Mouse (Mus musculus): ENCODE measurements around the gene Slc16a1.

Slc16a1 gene

DNA sequence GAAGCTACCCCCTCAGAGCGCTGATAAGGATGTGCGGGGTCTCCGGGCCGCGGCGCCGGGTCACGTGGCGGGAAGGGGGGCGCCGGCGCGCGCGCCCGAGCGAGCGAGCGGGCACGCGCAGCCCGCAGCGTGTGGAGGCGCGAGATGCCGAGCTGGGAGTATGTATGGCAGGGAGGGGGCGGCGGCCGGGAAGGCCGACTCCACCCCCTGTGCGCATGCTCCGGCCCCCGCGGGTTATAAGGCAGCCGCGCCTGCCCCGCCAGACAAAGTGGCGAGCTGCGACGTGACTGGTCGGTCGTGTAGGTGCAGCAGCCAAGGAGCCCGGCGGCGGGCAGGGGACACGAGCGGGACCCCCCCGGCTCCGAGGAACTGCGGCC is at the start of gene Slc16a1:
Slc16a1 (plus strand) TSS at position 266 of the 377 bp plus-strand sequence.
- peak; percentile 95 to 99 for DNase-seq (ENCODE audit: low spot score in 2 of 2)

- no peak for DNase-seq (ENCODE audit: low spot score in 2 of 2)
Observed at GRCm38 (mm10) chr3:104596451-104597134, 41.9 kb upstream of the Slc16a1 start.

DNA sequence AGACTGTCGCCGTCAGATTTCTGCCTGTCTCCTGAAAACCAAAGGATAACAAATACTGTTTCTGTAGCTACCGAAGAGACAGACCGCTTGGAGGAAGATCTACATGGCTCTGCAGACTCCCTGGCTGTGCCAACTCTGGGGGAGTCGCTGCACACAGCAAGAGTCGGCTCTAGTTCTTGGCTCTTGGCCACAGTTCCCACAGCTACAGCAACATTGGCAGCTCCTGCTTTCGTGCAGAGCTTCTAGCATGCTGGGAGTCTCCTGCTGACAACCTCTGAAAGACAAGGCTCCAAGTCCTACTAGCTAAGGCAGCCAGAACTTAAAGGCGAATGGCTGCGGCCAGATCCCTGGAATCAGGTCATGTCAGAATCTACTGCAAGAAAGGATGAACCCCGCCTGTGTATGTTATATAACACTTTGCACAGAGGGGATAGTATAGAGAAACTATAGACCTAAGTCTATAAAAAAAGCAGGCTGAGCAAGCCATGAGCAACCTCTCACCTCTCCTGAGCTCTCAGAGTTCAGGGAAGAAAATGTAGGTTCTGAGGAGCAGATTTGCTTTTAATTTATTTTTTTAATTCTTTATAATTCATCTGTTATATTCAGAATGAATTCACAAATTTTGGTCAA is 41.2 kb upstream of the Slc16a1 start:
- no peak for DNase-seq (ENCODE audit: low spot score in 2 of 2)

GRCm38 (mm10) chr3:104599296-104600150 is 38.9 kb upstream of the Slc16a1 start:
- DNase-seq (ENCODE audit: low spot score in 2 of 2): no peak

DNA sequence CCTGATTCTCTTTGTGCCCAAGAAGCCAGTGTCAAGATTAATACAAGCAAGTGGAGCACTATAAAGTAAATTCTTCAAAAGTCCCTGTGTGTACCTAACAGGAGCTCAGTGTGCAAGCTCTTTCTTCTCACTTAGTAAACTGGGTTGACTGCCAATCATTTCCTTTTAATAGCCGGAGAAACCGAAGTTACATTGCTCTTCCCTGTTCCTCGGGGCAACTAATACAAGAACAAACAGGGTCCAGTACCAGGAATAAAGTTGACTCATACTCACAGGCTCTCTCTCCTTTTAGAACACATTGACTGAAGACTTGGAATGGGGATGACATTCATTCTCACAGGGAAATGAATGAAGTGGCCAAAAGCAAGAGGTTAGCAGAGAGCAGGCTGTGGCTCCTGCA is 37.8 kb upstream of the Slc16a1 start:
- no peak for DNase-seq (ENCODE audit: low spot score in 2 of 2)

- DNase-seq (ENCODE audit: low spot score in 2 of 2): no peak
Observed at GRCm38 (mm10) chr3:104601680-104602079, 36.8 kb upstream of the Slc16a1 start.

- DNase-seq (ENCODE audit: low spot score in 2 of 2): no peak
Observed at GRCm38 (mm10) chr3:104609690-104610380, 28.6 kb upstream of the Slc16a1 start.

GRCm38 (mm10) chr3:104610453-104611230 is 27.8 kb upstream of the Slc16a1 start:
- DNase-seq (ENCODE audit: low spot score in 2 of 2): no peak

GRCm38 (mm10) chr3:104611951-104612350 is 26.5 kb upstream of the Slc16a1 start:
- DNase-seq (ENCODE audit: low spot score in 2 of 2): no peak

DNA sequence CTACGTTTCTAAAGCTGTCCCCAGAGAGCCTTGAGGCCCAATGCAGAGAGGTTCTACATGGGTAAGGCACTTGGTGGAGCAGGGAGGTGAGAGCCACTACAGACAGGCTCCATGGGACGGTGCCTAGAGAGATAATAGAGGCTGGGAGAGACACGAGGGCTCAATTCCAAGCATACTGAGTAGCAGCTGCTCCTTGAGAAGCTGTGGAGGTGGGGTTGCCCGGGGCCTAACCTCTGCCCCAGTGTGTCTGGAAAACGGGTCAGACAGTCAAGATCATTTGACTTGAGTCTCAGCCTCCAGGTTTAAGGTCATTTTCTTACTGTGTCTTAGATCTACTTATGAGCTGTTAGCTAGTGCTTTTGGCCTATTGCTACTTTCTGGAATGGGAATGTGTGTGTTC is 25.4 kb upstream of the Slc16a1 start:
- DNase-seq (ENCODE audit: low spot score in 2 of 2): no peak

- DNase-seq (ENCODE audit: low spot score in 2 of 2): no peak
Observed at GRCm38 (mm10) chr3:104614081-104614480, 24.4 kb upstream of the Slc16a1 start.

DNA sequence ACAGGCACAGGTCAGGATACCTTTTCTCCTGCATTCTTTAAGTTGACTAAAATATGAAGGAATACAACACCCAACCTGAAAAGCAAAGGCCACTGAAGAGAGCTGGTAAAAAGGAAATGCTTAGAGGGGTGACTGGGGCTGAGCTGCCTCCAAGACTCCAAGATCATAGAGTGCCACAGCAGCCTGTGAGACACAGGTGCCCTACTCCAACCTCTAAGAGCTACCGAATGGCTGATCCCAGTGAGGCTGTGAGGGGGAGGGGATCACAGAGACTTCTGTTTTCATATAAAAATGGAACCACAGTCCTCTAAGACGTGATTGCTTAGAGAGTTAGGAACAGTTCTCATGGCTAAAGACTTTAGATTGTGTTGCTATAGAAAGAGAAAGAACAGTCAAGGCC is 23.3 kb upstream of the Slc16a1 start:
- no peak for DNase-seq (ENCODE audit: low spot score in 2 of 2)

GRCm38 (mm10) chr3:104616155-104616554 is 22.3 kb upstream of the Slc16a1 start:
- no peak for DNase-seq (ENCODE audit: low spot score in 2 of 2)

- DNase-seq (ENCODE audit: low spot score in 2 of 2): no peak
Observed at GRCm38 (mm10) chr3:104621841-104622240, 16.6 kb upstream of the Slc16a1 start.

DNA sequence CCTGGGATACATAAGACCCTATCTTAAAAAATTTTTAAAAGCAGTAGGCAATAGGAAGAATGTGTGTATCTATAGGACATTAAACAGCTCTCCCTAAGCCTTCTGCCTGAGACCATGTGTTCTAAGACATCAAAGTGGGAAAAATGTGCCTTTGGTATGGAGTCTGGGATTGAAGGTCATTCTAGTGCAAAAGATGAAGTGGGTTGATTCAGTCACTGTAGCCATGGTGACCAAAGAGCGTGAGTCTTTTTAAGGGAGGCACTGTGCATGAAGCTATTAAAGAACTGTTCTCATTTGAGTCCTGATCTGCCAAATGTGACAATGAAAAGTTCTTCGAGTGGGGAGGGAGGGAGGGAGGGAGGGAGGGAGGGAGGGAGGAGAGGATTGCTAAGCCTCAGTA is 8.7 kb upstream of the Slc16a1 start:
- DNase-seq (ENCODE audit: low spot score in 2 of 2): no peak

DNA sequence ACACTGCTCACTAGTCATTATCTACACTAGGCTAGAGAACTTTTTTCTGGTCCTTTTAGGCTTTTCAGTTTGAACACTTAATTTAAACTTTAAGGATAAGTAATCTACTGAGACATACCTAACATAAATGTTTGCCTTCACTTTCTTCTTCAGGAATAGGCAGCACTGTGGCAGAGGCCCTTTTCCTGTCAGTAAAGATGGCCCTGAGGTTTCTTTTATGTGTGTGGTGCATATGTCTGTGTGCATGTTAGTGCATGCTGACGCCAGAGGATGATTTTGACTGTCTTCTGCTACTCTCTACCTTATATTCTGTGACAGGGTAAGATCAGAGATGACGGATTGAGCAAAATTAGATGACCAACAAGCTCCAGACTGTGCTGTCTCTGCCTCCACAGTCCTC is 7.5 kb upstream of the Slc16a1 start:
- DNase-seq (ENCODE audit: low spot score in 2 of 2): no peak

GRCm38 (mm10) chr3:104632560-104633162 is 5.8 kb upstream of the Slc16a1 start:
- peak; percentile 65 to 70 for DNase-seq (ENCODE audit: low spot score in 2 of 2)

DNA sequence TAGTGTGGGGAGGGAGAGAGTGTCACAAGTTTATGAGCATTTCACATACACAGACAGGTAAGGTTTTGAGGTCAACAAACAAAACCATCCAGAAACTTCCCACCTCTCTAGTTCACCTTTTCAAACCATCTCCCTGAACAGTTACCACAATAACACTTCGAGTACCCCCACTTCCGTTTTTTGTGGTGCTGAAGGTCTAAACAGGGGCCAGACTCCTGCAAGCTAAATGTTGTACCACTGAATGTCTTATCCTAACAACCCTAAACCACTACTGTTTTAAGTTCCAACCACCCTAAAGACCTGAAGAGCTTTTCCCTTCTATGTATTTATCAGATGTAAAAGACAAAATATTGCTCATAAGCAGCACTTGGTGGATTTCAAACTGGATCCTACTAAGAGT is 2.0 kb upstream of the Slc16a1 start:
- no peak for DNase-seq (ENCODE audit: low spot score in 2 of 2)

GRCm38 (mm10) chr3:104637427-104638402 is 753 bp upstream of the Slc16a1 start:
- peak in 1 of 2 experiments; percentile 82 for DNase-seq (ENCODE audit: low spot score in 2 of 2)
